Mouse (Mus musculus) megakaryocyte-erythroid progenitor cell, adult 5-6 weeks (primary cell): Measurements from ENCODE around the gene Sult1b1. TPM values are rescaled to one million over a fixed set of nuclear protein-coding genes. Genes with fewer than 3 reads are reported as not detected.
"Not testable (repeated sequence)": the region's sequence is repeated elsewhere in the genome, so short reads cannot be mapped to it uniquely, and the experiment has no call there.

Experiments
- ATAC-seq: replicated peaks from 2 replicates; pipeline ENCODE4 v1.8.0; 2016; ENCODE audit warnings: mild to moderate bottlenecking, inconsistent platforms; ENCODE audit not compliant: severe bottlenecking, poor library complexity, low FRiP score, low TSS enrichment
- total RNA-seq, 2 experiments: library from RNA; stranded (forward) in 1 of 2; stranded (reverse) in 1 of 2; fragments of 200-1000, 215-1000 nt in 1 of 2; fragments of >200 nt in 1 of 2; fragmentation: Nextera tagmentation in 1 of 2; gene quantifications; 2 replicates each; pipeline ENCODE4 v1.2.3; 2014 to 2017

Gene Sult1b1
- total RNA-seq (2014; fragmentation: Nextera tagmentation) (not detected in 2 replicates), total RNA-seq (2017) (not detected in 2 replicates)

DNA sequence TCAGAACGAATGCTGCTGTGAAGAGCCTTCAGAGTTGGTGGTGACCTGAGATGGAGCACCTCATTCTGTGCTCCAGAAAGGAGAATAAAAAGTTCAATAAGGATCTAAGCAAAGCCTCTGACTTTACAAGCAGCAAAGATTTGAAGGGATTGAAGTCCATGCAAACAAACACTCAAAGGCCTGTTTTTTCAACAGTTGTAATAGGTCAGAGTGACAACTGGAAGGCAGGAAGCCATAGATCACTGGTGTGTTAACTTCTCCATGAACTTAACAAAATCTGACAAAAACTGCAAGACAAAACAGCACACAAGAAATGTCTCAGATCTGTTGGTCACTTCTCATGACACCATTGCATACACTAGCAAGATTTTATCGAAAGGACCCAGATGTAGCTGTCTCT lies at the start of gene Sult1b1:
Gene Sult1b1, minus strand, starts transcription at position 85 of the 400 bp plus-strand sequence.
- no peak for ATAC-seq

DNA sequence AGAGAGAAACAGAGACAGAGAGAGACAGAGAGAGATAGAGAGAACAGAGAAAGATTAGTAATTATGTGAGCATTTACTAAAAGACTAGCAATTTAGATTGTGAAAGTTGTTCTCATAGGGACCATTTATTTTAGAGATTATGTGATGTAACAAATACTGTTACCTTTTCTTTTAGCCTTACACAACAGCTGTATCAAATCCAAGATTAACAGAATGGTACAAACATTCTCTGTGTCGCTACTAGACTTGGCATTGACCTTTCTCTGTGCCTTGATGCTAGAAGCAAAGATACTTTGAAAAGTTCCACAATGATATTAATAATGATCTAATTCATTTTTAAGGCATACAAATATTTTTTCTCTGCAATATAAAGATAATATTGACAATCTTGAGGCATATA lies 42.4 kb upstream of the Sult1b1 start:
- ATAC-seq = no peak

DNA sequence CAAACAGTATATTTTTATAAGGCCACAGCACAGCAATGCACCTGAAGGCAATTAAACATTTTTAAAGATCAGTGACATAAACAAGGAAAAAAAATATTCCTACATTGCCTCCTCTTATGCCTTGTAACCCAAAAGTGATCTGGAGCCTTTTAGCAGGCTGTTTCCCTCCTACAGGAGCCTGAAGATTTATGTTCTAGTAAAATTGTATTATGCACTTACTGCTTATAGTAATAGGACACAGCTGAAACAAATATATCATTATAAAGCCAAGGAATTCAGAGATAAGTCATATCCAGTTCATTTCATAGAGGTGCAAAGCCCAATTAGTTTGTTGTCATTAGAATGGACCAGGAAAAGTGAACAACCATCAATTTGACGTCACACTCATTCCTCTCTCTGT lies 36.2 kb upstream of the Sult1b1 start:
- ATAC-seq = no peak

DNA sequence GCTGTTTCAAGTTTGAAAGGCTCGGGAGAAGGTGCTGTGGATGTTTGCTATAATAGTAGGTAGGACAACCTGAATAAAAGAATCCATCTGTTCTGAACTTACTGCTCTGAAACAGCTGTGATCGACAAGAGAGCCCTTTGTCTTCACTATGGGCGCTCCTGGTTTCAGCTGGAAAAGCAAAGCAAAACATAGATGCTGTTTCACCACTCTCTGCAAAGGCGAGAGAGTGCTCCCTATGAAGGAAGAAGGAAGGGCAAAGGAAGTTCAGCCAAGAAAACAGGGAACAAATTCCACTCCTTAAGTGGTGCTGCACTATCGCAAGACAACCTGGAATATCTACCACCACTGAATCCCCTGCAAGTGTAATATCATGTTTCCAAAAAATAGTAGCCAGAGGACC lies 35.5 kb upstream of the Sult1b1 start:
- no peak for ATAC-seq

DNA sequence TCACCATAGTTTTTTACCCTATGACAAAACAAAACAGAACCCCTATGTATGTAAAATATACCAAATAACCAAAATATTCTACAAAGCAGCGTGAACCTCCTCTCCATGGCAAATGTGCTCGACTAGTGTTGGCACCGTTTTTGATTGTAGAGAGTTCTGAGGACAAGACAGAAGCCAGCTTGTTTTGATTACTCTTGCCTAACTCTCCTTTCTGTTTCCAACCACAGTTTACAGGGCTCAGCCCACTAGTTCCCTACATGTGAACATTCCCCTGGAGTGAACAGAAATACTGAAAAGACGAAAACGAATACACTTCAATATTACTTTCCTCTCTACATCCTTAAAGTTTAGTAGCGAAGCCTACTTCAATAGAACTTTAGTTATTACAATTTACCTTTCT lies 34.8 kb upstream of the Sult1b1 start:
- no peak for ATAC-seq

DNA sequence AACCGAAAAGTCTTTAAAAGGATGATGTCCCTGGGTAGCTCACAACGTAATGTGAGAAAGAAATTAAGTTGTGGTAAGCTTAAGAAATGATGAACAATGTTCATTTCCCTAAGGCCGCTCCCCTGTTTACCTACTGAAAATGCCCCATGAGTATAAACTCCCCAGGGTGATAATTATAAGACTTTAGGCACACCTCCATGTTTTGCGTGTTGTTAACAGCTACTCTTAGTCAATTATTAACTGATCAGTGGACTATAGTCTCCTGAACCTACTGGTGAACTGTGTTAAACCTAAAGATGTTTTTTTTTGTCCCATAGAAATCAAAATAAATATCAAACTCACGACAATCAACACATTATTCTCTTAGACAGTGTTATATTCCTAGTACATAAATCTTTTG lies 30.9 kb upstream of the Sult1b1 start, which contains the start of gene Sult1d1:
Gene Sult1d1, minus strand, starts transcription at position 183 of the 400 bp plus-strand sequence.
- no peak for ATAC-seq

DNA sequence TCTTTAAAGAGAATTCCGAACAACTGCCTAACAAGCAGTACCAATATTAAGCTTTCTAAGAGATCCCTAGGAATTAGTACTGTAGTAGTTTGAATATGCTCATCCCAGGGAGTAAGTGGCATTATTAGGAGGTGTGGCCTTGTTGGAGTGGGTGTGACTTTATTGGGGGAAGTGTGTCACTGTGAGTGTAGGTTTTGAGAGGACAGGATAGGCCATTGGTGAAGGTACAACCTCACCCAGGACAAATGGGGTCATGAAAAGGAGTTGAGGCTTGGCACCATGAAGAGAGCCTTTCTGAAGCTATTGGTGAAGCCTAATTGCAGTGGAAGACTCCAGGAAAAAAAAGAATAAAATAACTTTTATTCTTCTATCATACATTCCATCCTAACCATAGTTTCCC lies 29.3 kb upstream of the Sult1b1 start:
- ATAC-seq = no peak

DNA sequence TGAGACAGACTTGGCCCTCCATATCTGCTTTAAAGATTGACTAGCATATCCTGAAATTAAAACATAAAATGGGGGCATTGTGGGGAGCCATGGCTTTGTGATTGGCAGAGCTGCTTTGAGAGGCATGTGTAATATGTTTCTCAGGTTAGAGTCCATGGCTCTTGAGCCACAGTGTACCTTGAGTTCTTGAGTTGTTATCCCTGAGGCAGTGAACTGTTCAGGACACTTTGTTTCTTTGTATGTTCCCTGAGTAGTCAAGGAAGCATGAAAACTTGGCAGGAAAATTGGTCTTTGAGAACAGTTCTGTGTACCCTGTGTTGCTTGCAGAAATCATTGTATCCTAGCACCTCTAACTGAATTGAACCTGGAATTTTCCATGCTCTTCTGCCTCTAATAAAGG lies 25.0 kb upstream of the Sult1b1 start:
- ATAC-seq = no peak

DNA sequence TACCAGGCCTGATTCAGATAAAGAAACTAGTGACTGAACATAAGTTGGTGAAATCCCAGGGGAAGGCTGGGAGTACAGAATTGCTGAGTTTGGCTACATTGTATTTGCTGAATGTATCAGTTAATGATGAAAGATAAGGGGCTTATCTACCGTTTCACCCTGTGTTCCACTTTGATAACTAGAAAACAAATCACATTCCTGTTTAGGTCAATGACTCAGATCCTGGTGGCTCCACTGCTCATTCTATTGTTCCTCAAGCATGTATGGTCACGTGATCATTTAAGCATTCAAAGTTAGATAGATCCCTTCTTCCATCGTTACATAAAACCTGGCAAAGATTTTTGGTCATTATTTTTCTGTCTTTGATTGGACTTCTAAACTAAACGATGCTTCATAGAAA lies 24.5 kb upstream of the Sult1b1 start:
- no peak for ATAC-seq

DNA sequence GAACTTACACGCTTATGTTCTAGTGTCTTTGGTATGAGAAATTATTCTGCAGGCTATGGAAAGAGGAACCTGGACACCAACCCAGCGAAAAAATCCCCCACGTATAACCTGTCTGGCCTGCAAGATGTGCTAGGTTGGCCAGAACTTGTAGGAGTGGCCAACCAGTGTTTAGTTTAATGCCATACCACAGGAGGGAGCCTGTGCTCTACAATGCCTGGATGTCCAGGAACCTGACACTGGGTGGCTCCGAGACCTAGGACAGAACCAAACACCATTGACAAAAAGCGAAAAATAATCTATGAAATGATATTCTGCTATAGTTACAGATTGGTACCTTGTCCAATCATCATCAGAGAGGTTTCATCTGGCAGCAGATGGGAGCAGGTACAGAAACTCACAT lies 22.1 kb upstream of the Sult1b1 start:
- ATAC-seq = no peak

DNA sequence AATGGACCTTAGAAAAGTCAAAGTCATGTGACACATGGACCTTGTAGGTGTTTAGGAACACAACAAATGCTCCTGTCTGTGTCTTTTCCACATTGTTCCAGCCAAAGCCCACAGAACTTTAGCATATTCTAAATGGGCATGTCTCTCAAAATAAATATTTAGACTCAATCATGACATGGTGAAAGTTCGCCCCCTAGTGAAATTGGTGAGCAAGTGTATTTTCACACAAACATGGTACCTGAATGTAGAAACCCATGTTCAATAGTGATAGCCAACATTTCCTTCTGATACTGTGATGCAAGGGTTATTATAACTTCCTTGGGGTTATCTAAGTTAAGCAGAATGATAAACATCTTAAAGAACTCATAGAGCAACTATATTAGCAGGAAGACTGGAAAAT lies 12.9 kb upstream of the Sult1b1 start:
- ATAC-seq = no peak

DNA sequence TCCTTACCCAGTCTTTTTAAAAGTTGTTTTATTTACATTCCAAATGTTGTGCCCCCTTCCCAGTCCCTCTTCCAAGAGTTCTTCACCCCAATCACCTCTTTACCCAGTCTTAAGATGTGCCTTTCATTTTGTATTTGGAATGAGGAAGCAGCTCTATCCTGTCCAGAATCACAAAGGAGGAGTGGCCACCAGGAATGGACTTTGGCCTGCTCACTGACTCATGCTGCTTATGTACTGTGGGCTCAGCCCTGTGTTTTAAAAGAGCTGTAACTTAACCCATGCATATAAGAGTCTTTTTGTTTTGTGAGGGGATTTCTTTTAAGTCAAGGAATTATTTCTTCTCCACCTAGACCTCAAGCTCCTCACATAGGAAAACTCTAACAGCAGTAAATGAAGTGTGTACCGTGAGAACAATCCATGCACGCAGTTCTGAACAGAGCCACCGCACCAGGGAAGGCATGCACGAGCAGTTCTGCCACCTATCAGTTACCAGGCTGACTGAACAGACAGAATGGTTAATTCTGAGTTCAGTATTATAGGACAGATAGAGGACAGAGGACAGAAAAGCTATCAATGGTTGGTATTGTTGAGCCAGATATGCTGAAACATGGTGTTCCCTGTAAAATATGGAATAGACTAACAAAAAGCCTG lies 1.9 kb downstream of the Sult1b1 start:
- no peak for ATAC-seq

DNA sequence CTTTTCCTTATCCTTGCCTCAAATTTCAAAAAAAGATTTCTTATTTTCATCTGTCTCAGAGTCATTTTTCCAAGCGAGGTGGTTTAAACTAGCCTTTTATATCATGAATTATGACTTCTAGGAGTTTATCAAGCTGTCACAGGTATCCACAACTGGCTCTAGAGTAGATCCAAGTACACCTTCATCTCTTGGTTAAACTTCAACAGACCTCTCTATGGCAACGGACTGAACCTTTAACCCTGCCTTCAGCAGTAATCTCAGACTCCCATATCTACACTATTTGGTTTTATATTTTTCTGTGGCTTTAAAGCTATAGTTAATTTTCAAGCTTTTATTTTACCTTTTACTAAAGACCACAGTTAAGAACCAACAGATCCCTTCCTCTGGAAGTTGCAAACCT lies 5.7 kb downstream of the Sult1b1 start:
- ATAC-seq = no peak

DNA sequence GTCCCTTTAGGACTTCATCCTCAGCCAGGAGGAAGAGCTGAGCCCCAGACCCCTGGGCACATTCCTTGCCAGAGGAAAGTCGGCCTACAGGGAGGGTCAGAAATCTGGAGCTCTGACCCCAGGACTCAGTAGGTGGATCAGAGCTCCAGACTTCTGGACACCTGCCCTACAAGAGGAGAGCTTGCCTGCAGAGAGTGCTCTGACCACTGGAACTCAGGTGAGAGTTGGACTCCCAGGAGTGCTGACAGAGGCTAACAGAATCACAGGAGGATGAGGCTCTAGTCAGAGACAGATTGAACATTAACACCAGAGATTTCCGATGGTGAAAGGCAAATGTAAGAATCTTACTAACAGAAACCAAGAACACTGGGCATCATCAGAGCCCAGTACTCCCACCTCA lies 14.4 kb downstream of the Sult1b1 start:
- ATAC-seq = not testable (repeated sequence)

DNA sequence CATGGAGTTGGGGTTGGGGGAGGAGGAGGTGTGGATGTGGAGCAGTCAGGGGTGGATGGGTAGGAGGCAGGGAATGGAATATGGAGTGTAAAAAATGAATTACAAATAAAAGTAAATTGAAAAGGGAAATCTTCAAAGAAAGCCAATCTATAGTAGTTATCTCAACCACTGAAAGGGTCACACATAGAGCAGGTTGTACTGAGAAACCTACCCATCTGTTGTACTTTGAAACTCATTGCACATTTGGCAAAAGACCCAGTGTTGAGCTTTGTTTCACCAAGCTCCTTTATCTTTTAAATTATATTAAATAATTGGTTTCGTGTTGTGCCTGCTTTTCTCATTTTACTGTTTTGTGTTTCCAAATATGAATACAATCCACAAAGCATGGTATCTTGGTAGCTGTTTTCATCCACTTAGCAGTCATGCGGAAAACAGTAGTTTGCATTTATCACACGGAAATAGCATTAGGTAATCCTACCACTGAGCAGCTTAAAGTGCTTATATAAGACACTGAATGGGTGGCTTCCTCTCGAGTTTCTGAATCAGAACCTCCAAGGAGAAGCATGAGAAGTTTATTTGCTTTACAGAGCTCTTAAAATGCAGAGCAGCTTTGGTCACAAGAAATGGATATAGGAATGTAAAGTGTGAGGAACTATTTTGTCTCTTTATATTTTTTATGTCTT lies 32.1 kb downstream of the Sult1b1 start:
- ATAC-seq = no peak

DNA sequence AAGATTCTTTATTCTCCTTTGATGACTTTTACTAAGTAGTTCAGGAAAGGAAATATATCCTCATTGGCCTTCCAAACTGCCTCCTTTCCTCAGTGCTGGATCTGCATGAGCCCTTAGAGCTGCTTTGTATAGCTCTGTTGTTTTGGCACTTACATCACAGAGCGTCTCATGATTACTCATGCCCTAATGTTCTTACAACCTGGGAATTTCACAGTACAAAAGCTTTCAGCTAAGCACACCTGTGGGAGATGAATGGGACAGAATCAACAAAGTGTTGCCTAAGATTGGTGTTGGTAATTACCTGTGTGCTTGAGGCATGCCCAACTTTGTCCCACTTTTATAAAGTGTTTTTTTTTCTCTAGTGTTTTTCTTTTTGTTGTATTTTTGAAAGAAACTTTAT lies 35.3 kb downstream of the Sult1b1 start:
- ATAC-seq = no peak

DNA sequence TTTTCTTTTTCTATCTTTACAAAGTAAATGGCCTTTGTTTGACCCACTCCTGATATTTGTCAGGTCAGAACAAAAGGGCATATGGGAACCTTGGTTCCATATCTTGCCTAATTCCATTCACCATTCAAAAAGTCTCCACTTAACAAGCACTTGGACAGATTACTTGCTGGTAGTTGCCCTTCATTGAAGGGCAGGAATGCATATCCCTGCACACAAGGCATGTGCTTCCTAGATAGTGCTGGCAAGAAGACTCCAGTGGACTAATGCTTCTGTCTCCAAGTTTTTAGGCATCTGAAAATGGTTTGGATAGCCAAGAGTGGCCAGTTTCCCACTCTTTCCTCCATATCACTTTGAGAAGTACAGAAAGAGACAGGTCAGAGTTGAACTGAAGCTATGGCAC lies 38.7 kb downstream of the Sult1b1 start:
- no peak for ATAC-seq

DNA sequence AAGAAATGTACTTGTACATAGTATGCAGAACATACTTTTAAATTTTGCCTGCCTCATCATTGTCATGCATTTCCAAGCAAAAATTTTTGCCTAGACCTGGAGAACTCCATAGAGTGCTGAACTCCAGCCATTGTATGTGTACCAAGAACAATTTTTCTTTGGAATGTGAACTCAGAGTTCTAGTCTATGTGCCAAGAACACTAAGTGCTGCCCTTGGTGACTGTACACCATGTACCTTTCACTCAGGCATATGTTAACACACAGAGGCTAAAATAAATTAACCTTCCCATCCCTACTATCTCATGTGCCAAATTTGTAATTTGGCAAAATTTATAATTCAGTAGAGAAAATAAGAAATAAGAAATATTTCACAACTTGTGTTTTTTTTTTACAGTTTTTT lies 39.1 kb downstream of the Sult1b1 start:
- no peak for ATAC-seq

DNA sequence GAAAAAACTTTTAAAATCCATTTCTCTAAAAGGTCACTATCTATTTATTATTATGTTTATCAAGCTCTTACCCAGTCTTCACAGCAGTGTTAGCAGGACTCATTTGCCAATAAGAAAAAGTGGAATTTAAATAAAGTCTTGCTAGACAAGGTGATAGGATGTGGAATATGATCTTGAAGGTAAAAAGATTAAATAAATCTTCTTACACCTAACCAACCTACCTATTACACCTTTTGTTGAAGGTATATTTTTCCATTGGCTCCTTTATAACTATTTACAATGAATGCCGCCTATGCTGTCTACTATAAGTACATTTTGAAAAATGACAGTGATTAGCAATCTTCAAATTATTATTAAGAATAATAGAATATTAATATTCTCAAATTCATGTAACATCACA lies 47.2 kb downstream of the Sult1b1 start, which contains the start of gene Ugt2a1:
Gene Ugt2a1, minus strand, starts transcription at position 101 of the 400 bp plus-strand sequence.
- no peak for ATAC-seq

DNA sequence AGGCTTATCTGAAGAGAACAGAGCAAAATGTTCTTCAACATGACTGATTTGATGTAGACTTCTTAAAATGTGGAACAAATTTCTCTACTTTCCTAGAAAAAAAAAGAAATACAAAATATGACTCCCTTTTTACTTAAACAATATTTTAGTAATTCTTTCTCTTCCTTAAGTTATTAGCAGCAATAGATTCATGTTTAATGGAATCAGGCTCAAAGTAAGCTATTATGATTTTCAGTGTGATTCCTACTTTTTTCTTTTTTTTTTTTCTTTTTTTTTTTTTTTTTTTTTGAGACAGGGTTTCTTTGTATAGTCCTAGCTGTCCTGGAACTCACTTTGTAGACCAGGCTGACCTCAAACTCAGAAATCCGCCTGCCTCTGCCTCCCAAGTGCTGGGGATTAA lies 51.3 kb downstream of the Sult1b1 start, which contains the start of gene Gm43638:
Gene Gm43638, minus strand, starts transcription at position 101 of the 400 bp plus-strand sequence.
- ATAC-seq = not testable (repeated sequence)

DNA sequence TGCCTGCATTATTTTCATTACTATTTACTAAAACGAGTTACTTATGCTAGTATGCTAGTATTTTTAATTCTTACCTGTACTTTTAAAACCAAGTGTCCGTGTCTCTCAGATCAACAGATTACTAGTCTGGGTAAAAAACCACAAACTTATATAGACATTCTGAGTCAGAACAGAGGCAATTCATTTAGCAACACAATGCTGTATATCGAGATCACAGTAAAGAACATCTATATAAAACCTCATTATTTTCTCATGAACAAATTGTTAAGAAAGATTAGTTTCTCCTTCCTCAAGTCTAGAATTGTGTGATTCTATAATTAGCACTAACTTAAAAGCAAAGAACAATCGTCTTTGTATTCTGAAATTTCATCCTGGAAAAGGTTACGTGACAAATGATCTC lies 55.8 kb downstream of the Sult1b1 start, which contains the start of gene Ugt2a2:
Gene Ugt2a2, minus strand, starts transcription at position 101 of the 400 bp plus-strand sequence.
- ATAC-seq = no peak
